Mouse (Mus musculus) liver, postnatal 0 days (tissue): ENCODE data around the gene Rln3. TPM values are rescaled to one million over a fixed set of nuclear protein-coding genes. Genes with fewer than 3 reads are reported as not detected.

Experiments
- ATAC-seq: fragments of 200-750 bp; cut with Nextera tagmentation; 2 replicates; pipeline ENCODE4 v1.8.0; 2017; ENCODE audit warnings: mild to moderate bottlenecking, moderate library complexity
- DNase-seq: peaks from one replicate; pipeline ENCODE4 v3.0.0-alpha.2; 2016
- H3K27ac ChIP-seq: fragments of 300-500 bp; sonication (generic); 2 replicates; pipeline ENCODE4 v1.5.1; 2014; ENCODE audit warnings: antibody characterized with exemption, moderate library complexity, mild to moderate bottlenecking, low read depth
- H3K27me3 ChIP-seq: fragments of 300-500 bp; sonication (generic); 2 replicates; pipeline ENCODE4 v1.6.1; 2014; ENCODE audit warnings: low read length, control low read depth, mixed read lengths; ENCODE audit not compliant: insufficient read depth
- H3K36me3 ChIP-seq: fragments of 300-500 bp; sonication (generic); replicated peaks from 2 replicates; pipeline ENCODE4 v1.6.1; 2014; ENCODE audit warnings: mild to moderate bottlenecking, control low read depth, low read length, moderate library complexity, mixed read lengths; ENCODE audit not compliant: insufficient read depth
- H3K4me1 ChIP-seq: fragments of 300-500 bp; sonication (generic); 2 replicates; pipeline ENCODE4 v1.6.1; 2014; ENCODE audit warnings: antibody characterized with exemption, mild to moderate bottlenecking, control low read depth; ENCODE audit not compliant: insufficient read depth
- H3K4me2 ChIP-seq: fragments of 300-500 bp; sonication (generic); 2 replicates; pipeline ENCODE4 v1.6.1; 2014; ENCODE audit warnings: low read depth, mild to moderate bottlenecking, low read length, moderate library complexity, mixed read lengths
- H3K4me3 ChIP-seq: fragments of 300-500 bp; sonication (generic); 2 replicates; pipeline ENCODE4 v1.5.1; 2014; ENCODE audit warnings: low read depth, low read length
- H3K9ac ChIP-seq: fragments of 300-500 bp; sonication (generic); replicated peaks from 2 replicates; pipeline ENCODE4 v1.6.1; 2014; ENCODE audit warnings: mild to moderate bottlenecking, moderate library complexity
- H3K9me3 ChIP-seq: fragments of 300-500 bp; sonication (generic); 2 replicates; pipeline ENCODE4 v1.6.1; 2016; ENCODE audit warnings: mild to moderate bottlenecking, control low read depth, low read length, mixed read lengths
- CTCF ChIP-seq: sonication (generic); IDR thresholded peaks from 2 replicates; pipeline ENCODE4 v1.5.1; 2016; ENCODE audit warnings: antibody characterized with exemption, low read depth
- EP300 ChIP-seq: IDR thresholded peaks from 2 replicates; pipeline ENCODE4 v1.6.1; 2016; ENCODE audit warnings: antibody characterized with exemption, low read depth, mild to moderate bottlenecking
- WGBS: fragments of 180-500 bp; shearing (Covaris S2); extraction: QIAGEN DNeasy Blood & Tissue Kit; methylation state at CpG from one replicate; pipeline ENCODE4 v1.1.7; 2014; ENCODE audit not compliant: insufficient replicate concordance; 5-methylcytosine and 5-hydroxymethylcytosine counted together
- polyA plus RNA-seq: library from polyadenylated mRNA; unstranded; fragments of >200 nt; fragmentation: Nextera tagmentation; extraction: Ambion mirVana; gene quantifications from 2 replicates; pipeline ENCODE4 v1.2.1, GENCODE M21; 2015

The Rln3 gene
- polyA plus RNA-seq, 1 experiment from 2014 or later = not detected

DNA sequence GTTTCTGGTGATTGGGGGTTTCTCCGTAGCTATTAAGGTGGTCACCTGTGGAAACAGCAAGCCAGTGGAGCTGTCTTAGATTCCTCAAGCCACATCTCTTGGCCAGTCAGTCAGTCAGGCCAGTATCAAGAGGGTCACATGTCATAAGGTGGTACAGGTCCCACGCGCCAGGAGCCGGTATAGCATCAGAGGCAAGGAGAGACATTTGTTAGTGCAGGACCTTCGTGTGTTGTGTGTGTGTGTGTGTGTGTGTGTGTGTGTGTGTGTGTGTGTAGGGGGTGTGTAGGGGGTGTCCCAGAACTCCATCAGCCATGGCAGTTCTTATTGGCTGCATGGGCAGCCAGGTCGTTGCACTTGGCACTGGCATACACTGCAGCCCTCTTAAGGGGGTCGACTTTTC is 23.1 kb upstream of the Rln3 start:
- Histone ChIP-seq H3K27ac (no peak overlapping the region), H3K4me2 (peak overlapping the region; percentile 94), H3K9me3 (no peaks in the 10 kb centered on the region), H3K36me3 (no peaks in the 10 kb centered on the region), H3K27me3 (no peaks in the 10 kb centered on the region), H3K9ac (no peak overlapping the region), H3K4me1 (peaks cover 44% of the 10 kb centered on the region), H3K4me3 (peak overlapping the region; percentile 74; the same call in 1 of the 2 replicates)
- DNase-seq (no peak), ATAC-seq (no peak)
- 80% methylated on average over 7 of the region's 7 CpGs for WGBS
- TF ChIP-seq EP300 (no peak), CTCF (no peak)

DNA sequence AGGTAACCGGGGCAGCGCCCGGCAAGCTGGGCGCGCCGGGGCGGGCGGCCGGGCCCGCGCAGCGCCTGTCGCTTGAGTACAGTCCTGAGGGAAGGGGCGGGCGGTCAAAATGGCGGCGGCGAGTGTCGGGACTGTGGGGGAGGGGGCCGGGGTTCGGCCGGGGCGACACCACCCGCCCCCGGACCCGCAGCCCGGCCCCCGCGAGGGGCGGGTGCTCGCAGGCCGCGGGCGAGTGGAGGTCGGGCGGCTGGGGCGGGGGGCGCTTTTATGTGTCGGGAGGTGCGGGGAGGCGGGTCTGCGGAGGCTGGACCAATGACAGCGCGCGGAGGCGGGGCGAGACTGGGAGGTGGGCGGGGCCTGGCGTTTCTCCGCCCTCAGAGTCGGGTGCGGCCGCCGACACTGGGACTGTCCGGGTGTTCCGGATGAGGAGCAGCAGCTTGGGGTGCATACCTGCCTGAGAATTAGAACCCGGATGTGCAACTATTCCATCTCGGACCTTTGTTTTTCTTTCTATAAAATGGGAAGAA is 22.3 kb upstream of the Rln3 start:
- 1% methylated on average over 38 of the region's 58 CpGs for WGBS
- no peak for TF ChIP-seq EP300
- no peak for TF ChIP-seq CTCF
- ATAC-seq = peak; percentile 78

GRCm38 (mm10) chr8:84066291-84066930 is 21.6 kb upstream of the Rln3 start, which contains the start of gene Rfx1:
Rfx1 (plus strand) TSS chr8:84066834.
- Histone ChIP-seq H3K4me3 (peak within 1 kb of the TSS; percentile 74), H3K4me2 (peak within 1 kb of the TSS; percentile 94), H3K27ac (peak within 1 kb of the TSS; percentile 97), H3K9me3 (no peaks in the 10 kb centered on the region), H3K4me1 (peaks cover 41% of the 10 kb centered on the region), H3K36me3 (no peaks in the 10 kb centered on the region), H3K9ac (peak within 1 kb of the TSS; percentile 77), H3K27me3 (no peaks in the 10 kb centered on the region)
- DNase-seq (peak; percentile 98), ATAC-seq (peak; percentile 94)
- peak; percentile 71; the same call in 1 of the 2 replicates for TF ChIP-seq EP300
- no peak for TF ChIP-seq CTCF
- under 1% methylated on average over 50 of the region's 51 CpGs for WGBS

More for the DNA sequence above, 22.3 kb upstream of the Rln3 start:
- Histone ChIP-seq H3K36me3 (no peaks in the 10 kb centered on the region), H3K9me3 (no peaks in the 10 kb centered on the region), H3K4me3 (peak overlapping the region; percentile 74), H3K4me2 (peak overlapping the region; percentile 94), H3K9ac (peak overlapping the region; percentile 71), H3K27ac (peak overlapping the region; percentile 97), H3K27me3 (no peaks in the 10 kb centered on the region), H3K4me1 (peaks cover 44% of the 10 kb centered on the region)
- peak; percentile 97 for DNase-seq

DNA sequence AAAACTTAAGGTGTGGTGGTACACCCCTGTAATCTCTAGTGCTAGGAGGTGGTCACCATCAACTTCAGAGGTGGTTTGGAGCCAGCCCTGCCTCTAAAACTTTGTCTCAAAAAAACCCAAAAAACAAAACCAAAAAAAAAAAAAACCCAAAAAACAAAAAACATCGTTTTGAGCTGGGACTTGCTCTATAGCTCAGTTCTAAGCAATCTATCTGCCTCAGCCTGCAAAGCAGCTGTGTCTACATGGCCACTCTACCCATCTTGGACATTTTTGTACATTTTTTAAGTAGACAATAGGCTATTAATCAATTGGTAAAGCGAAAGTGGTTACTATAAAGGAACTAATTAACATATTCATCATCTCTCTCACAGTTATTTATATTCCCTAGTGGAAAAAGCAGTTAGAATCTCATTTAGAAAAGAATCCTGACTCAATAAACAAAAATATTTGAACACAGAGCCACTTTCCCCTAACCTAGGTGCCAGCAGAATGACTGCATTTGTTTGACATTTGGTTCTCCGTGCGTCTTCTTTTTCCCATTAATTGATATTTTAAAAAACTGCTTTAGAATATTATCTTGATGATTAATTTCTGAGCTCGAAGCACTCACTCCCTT is 20.8 kb upstream of the Rln3 start:
- no peak for DNase-seq
- Histone ChIP-seq H3K9ac (peak overlapping the region; percentile 77), H3K4me2 (peak overlapping the region; percentile 94), H3K36me3 (no peaks in the 10 kb centered on the region), H3K27ac (peak overlapping the region; percentile 97), H3K4me1 (peaks cover 36% of the 10 kb centered on the region), H3K9me3 (no peaks in the 10 kb centered on the region), H3K27me3 (no peaks in the 10 kb centered on the region), H3K4me3 (peak overlapping the region; percentile 74)
- TF ChIP-seq EP300 (no peak), CTCF (no peak)
- no peak for ATAC-seq
- WGBS = 23% methylated on average over 5 of the region's 5 CpGs

DNA sequence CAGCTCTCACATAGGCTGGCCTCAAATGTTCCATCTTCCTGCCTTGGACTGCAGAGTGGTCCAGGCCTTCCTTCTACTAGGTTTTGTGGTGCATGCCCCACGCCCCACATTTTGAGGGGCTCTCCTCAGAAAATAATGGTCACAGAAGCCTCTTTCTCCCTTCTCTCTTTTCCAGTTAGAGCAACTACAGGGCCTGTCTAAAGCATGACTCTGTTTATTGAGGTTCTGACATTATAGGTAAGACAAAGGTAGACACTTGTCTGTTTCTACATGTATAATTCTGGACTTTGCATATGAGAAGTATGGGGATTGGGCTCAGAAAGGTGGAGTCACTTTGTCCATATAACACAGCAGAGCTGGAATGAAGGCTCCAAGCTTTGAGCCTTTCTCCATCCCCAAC is 20.2 kb upstream of the Rln3 start, which contains the start of gene Gm10643:
Gene Gm10643, minus strand, starts transcription at position 101 of the 400 bp plus-strand sequence.
- whole genome bisulfite sequencing = 75% methylated on average over 1 of the region's 1 CpGs
- H3K4me1 ChIP-seq = peaks cover 33% of the 10 kb centered on the region

More for the DNA sequence above, 20.2 kb upstream of the Rln3 start, which contains the start of gene Gm10643:
- no peaks in the 10 kb centered on the region for H3K9me3 ChIP-seq
- peak within 1 kb of the TSS; percentile 97 for H3K27ac ChIP-seq
- peak within 1 kb of the TSS; percentile 77 for H3K9ac ChIP-seq
- DNase-seq (no peak), ATAC-seq (no peak)
- TF ChIP-seq EP300 (no peak), CTCF (no peak)
- no peaks in the 10 kb centered on the region for H3K36me3 ChIP-seq
- H3K4me3 ChIP-seq = peak within 1 kb of the TSS; percentile 74
- H3K27me3 ChIP-seq = no peaks in the 10 kb centered on the region
- peak within 1 kb of the TSS; percentile 94 for H3K4me2 ChIP-seq
